Mouse (Mus musculus) forebrain, embryonic 16.5 days (tissue): ENCODE measurements around the gene Tet1. TPM values are rescaled to one million over a fixed set of nuclear protein-coding genes. Genes with fewer than 3 reads are reported as not detected.
"Not testable (repeated sequence)": the region's sequence is repeated elsewhere in the genome, so short reads cannot be mapped to it uniquely, and the experiment has no call there.

Source experiments
- ATAC-seq: fragments of 200-750 bp; cut with Nextera tagmentation; 2 replicates; pipeline ENCODE4 v1.8.0; 2017; ENCODE audit warnings: mild to moderate bottlenecking, moderate library complexity
- H3K27ac ChIP-seq: fragments of 300-500 bp; sonication (generic); 2 replicates; pipeline ENCODE4 v1.5.1; 2014; ENCODE audit warnings: low read length, control low read depth
- H3K27me3 ChIP-seq: fragments of 300-500 bp; sonication (generic); replicated peaks from 2 replicates; pipeline ENCODE4 v1.6.1; 2014; ENCODE audit warnings: low read length; ENCODE audit not compliant: control insufficient read depth, insufficient read depth
- H3K36me3 ChIP-seq: fragments of 300-500 bp; sonication (generic); 2 replicates; pipeline ENCODE4 v1.6.1; 2014; ENCODE audit not compliant: control insufficient read depth, insufficient read depth
- H3K4me1 ChIP-seq: fragments of 300-500 bp; sonication (generic); replicated peaks from 2 replicates; pipeline ENCODE4 v1.6.1; 2014; ENCODE audit warnings: low read length; ENCODE audit not compliant: control insufficient read depth, insufficient read depth
- H3K4me2 ChIP-seq: fragments of 300-500 bp; sonication (generic); 2 replicates; pipeline ENCODE4 v1.6.1; 2014; ENCODE audit warnings: mild to moderate bottlenecking, low read length, control low read depth
- H3K4me3 ChIP-seq: fragments of 300-500 bp; sonication (generic); replicated peaks from 2 replicates; pipeline ENCODE4 v1.5.1; 2014; ENCODE audit warnings: mild to moderate bottlenecking, low read length, control low read depth
- H3K9ac ChIP-seq: fragments of 300-500 bp; sonication (generic); replicated peaks from 2 replicates; pipeline ENCODE4 v1.6.1; 2014; ENCODE audit warnings: low read depth, low read length, control low read depth
- H3K9me3 ChIP-seq: fragments of 300-500 bp; sonication (generic); 2 replicates; pipeline ENCODE4 v1.6.1; 2016; ENCODE audit warnings: low read length; ENCODE audit not compliant: control insufficient read depth
- WGBS: fragments of 180-500 bp; shearing (Covaris S2); extraction: QIAGEN DNeasy Blood & Tissue Kit; methylation state at CpG from one replicate; pipeline ENCODE4 v1.1.7; 2014; 5-methylcytosine and 5-hydroxymethylcytosine counted together
- polyA plus RNA-seq: library from polyadenylated mRNA; unstranded; fragments of >200 nt; fragmentation: Nextera tagmentation; extraction: Ambion mirVana; gene quantifications from 2 replicates; pipeline ENCODE4 v1.2.1, GENCODE M21; 2015

Tet1 gene
- polyA plus RNA-seq: 40.4 and 41.5 TPM in 2 replicates

DNA sequence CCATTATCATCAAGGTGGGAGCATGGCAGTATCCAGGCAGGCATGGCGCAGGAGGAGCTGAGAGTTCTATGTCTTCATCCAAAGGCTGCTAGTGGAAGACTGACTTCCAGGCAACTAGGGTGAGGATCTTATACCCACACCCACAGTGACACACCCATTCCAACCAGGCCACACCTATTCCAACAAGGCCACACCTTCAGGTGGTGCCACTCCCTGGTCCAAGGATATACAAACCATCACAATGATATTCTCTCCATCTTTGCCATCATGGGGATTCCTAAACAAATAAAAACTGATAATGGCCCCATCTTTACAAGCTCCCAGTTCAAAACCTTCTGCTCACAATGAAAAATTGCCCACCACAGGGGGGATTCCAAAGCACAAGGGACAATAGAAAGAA is at the start of gene Tet1:
TSS of gene Tet1 (minus strand) at position 101 of the 400 bp plus-strand sequence.
- H3K4me1 ChIP-seq, H3K9me3 ChIP-seq, ATAC-seq, H3K27me3 ChIP-seq, H3K36me3 ChIP-seq, H3K4me3 ChIP-seq, H3K9ac ChIP-seq, H3K27ac ChIP-seq, H3K4me2 ChIP-seq: not testable (repeated sequence)
- WGBS: no CpG with 5 or more reads among the region's 1 CpGs

DNA sequence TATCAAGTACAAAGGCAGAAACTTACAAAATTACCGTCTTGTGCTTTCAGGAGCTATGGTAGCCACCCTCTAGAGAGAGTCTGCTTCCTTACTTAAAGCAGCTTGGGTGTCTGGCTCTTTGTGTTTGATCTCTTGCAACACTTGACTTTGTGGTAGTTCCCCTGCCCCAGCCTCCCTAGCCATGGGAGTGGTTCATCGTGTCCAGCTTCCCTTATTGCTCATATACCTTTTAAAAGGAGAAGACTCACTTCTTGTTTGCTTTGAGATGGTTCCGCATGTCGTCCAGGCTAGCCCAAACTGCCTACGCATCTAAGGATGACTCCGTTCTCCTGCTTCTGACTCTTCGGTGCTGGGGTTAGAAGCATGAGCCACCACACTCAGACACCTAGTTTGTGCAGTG is 39.8 kb upstream of the Tet1 start:
- H3K27me3 ChIP-seq: no peaks in the 10 kb centered on the region
- peaks cover 5% of the 10 kb centered on the region; the same call in 1 of the 2 replicates for H3K4me1 ChIP-seq
- H3K36me3 ChIP-seq: peaks cover under 1% of the 10 kb centered on the region
- H3K4me2 ChIP-seq: no peak overlapping the region
- no peak overlapping the region for H3K4me3 ChIP-seq
- H3K9me3 ChIP-seq: no peaks in the 10 kb centered on the region
- H3K9ac ChIP-seq: no peak overlapping the region
- no peak overlapping the region for H3K27ac ChIP-seq
- 98% methylated on average over 7 of the region's 7 CpGs for WGBS
- no peak for ATAC-seq

DNA sequence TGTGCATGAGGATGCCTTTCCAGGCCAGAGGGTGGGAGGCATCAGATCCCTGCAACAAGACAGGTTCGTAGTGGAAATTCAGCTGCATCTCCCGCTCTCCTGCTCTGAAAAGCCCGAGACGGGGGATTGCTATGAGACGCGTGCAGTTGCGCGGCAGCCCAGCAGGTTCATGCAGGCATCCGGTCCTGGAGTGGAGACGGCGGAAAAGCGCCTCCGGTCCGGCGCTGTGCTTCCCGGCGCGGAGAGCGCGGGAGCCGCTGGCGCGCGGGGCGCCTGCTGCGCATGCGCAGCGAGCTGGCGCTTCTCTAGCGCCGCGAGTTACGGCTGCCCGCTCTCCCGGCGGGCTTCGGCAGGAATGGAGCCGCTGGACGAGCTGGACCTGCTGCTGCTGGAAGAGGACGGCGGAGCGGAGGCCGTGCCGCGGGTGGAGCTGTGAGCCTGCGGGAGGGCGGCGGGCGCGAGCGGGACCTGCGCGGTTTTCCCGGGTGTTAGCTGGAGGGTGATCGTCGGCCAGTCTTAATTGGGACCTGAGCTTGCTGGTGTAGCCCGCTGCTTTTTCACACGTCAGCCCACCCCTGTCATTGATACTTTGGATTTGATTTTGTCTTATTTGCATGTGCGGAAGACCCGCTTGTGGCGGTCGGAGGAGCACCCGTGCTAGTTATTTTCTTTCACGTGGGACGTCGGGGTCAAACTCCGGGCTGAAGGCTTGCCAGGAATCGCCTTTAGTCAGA is 38.1 kb upstream of the Tet1 start, which contains the start of gene Dna2:
TSS of gene Dna2 (plus strand) at position 289 of the 734 bp plus-strand sequence.
- peaks cover 6% of the 10 kb centered on the region for H3K36me3 ChIP-seq
- under 1% methylated on average over 63 of the region's 68 CpGs for WGBS

DNA sequence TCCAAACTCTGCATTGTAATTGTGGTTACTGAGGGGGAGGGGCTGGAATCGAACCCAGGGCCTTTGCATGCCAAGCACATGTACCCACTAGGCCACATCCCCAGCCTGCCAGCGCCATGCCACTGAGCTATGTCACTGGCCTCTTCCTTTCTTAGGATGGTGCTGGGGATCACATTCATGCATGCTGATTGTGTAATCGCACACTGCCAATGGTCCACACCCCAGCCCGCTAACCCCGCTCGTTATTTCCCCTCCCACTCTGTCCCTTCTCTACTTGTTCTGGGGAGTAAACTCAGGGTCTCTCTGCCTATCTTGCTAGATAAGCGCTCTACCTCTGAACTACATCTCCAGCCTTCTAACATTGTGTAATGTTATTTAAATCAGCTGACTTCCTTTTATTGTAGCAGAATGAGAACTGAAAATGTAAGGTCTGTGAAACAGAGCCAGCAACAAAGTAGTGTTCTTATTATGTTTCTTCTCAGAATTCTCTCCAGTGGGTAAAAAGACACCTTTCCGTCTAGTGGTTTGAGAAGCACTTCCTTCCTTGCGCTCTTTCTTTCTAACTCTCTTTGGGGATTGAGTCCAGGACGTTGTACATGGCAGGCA is 36.3 kb upstream of the Tet1 start:
- Histone ChIP-seq H3K9ac (no peak overlapping the region), H3K4me3 (no peak overlapping the region), H3K27me3 (no peaks in the 10 kb centered on the region), H3K36me3 (peaks cover 6% of the 10 kb centered on the region), H3K27ac (no peak overlapping the region), H3K4me1 (peaks cover 5% of the 10 kb centered on the region; the same call in 1 of the 2 replicates), H3K9me3 (no peaks in the 10 kb centered on the region), H3K4me2 (no peak overlapping the region)
- no peak for ATAC-seq
- 83% methylated on average over 10 of the region's 10 CpGs for WGBS

More for the DNA sequence above, 38.1 kb upstream of the Tet1 start, which contains the start of gene Dna2:
- ATAC-seq: peak; percentile 96
- peak within 1 kb of the TSS; percentile 86 for H3K4me2 ChIP-seq
- no peaks in the 10 kb centered on the region for H3K9me3 ChIP-seq
- H3K4me3 ChIP-seq: peak within 1 kb of the TSS; percentile 75
- peaks cover 5% of the 10 kb centered on the region; the same call in 1 of the 2 replicates for H3K4me1 ChIP-seq
- H3K27me3 ChIP-seq: no peaks in the 10 kb centered on the region
- peak within 1 kb of the TSS; percentile 79 for H3K9ac ChIP-seq
- peak within 1 kb of the TSS; percentile 79 for H3K27ac ChIP-seq

DNA sequence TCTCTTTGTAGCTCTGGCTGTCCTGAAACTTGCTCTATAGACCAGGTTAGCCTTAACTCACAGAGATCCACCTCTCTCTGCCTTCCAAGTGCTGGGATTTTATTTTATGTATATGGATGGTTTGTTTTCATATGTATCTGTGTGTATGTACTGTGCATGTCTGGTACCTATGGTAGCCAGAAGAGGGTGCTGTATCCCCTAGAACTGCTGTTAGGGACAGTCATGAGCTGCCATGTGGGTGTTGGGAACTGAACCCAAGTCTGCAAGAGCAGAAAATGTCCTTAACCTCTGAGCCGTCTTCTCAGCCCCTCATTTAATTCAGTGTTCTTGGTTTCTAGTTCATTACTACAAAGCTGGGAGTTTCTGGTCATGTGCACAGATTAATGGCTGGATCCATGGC is 23.6 kb upstream of the Tet1 start:
- H3K4me2 ChIP-seq: no peak overlapping the region
- H3K36me3 ChIP-seq: peaks cover 19% of the 10 kb centered on the region
- no peak overlapping the region for H3K9ac ChIP-seq
- no peaks in the 10 kb centered on the region for H3K27me3 ChIP-seq
- no peaks in the 10 kb centered on the region for H3K9me3 ChIP-seq
- H3K27ac ChIP-seq: no peak overlapping the region
- no peak for ATAC-seq
- no peak overlapping the region for H3K4me3 ChIP-seq
- no peaks in the 10 kb centered on the region for H3K4me1 ChIP-seq
- WGBS: 97% methylated on average over 1 of the region's 1 CpGs

DNA sequence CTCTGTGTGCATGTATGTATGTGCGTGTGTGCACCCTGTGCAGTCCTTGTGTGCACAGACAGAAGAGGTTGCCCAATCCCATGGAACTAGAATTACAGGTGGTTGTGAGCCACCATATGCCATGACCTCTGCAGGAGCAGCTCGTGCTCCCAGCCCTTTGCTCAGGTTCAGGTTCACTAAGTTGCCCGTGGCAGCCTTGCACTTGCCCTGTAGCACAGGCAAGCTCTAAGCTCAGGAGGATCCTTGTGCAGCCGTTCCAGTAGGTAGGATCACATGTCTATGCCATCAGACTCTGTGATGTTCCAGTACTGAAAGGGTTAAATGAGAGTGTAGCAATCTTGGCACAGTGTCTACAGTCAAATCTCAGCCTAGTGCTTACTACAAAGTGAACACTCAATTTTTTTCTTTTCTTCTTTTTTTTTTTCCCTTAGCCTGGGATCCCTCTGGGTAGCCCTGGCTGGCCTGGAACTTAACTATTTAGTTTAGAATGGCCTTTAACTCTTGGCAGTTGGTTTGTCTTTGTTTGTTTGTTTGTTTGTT is 15.4 kb upstream of the Tet1 start:
- H3K27me3 ChIP-seq: no peaks in the 10 kb centered on the region
- H3K4me3 ChIP-seq: no peak overlapping the region
- H3K36me3 ChIP-seq: peaks cover 9% of the 10 kb centered on the region; the same call in 1 of the 2 replicates
- 88% methylated on average over 4 of the region's 4 CpGs for WGBS
- no peak overlapping the region for H3K27ac ChIP-seq
- no peak overlapping the region for H3K9ac ChIP-seq
- ATAC-seq: no peak
- H3K9me3 ChIP-seq: no peaks in the 10 kb centered on the region
- peaks cover 21% of the 10 kb centered on the region for H3K4me1 ChIP-seq
- no peak overlapping the region for H3K4me2 ChIP-seq

DNA sequence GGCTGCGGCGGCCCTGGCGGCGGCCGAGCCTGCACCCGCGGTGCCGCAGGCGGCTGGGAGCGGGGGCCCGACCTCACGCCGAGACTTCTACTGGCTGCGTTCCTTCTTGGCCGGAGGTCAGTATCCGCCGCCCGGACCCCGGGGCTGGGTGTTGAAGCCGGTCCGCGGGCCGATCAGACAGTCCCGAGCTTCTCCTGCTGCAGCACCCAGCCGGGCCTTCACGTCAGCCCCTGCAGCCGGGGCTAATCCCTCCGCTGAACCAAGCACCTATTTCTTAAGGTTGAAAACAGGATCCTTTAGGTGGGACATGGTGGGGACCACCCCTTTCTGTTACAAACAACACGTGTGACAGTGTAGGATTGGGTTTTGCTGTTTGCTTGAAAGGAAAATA is 12.0 kb upstream of the Tet1 start:
- Histone ChIP-seq H3K36me3 (no peaks in the 10 kb centered on the region), H3K9ac (peak overlapping the region; percentile 85), H3K27ac (peak overlapping the region; percentile 65), H3K9me3 (no peaks in the 10 kb centered on the region), H3K4me2 (peak overlapping the region; percentile 68), H3K4me1 (peaks cover 21% of the 10 kb centered on the region), H3K4me3 (peak overlapping the region; percentile 85), H3K27me3 (no peaks in the 10 kb centered on the region)
- under 1% methylated on average over 29 of the region's 29 CpGs for WGBS
- peak; percentile 68 for ATAC-seq

DNA sequence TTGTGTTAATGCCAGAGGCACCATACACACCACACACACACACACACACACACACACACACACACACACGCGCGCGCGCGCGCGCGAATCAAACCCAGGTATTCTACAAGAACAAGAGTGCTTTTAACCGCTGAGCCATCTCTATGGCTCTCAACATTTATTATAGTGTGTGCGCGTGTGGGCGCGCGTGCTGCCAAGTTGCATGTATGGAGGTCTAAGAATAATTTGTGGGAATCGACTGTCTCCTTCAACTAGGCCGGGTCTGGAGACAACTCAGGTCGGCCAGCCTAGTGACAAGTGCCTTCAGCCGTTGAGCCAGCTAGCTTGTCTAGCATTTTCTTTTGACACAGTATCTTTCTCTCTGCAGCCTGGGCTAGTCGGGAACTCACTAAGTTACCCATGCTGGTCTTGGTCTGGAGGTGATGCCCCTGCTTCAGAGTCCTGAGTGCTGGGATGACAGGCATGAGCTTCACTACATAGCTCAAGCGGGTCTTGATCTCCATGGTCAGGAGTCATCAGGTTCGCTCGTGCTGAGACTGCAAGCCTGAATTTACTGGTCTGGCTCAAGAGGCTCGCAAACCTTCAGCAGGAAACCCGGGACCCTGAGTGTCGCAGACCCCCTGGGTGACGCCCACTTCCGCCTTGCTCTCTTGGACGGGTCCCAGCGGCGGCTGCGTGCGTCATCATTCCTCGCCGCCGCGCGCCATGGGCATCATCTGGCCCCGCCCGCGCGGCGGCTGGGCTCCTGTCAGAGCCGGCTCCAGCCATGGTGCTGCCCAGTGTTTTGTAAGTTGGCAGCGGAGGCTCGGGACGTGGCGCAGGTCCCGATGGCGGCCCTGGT is 11.3 kb upstream of the Tet1 start, which contains the start of gene Slc25a16:
TSS of gene Slc25a16 (plus strand) at position 709 of the 841 bp plus-strand sequence.
- peak within 1 kb of the TSS; percentile 85 for H3K9ac ChIP-seq
- 5% methylated on average over 50 of the region's 50 CpGs for WGBS
- peak within 1 kb of the TSS; percentile 65 for H3K27ac ChIP-seq
- peak within 1 kb of the TSS; percentile 85 for H3K4me3 ChIP-seq
- peaks cover 21% of the 10 kb centered on the region for H3K4me1 ChIP-seq
- H3K27me3 ChIP-seq: no peaks in the 10 kb centered on the region
- H3K9me3 ChIP-seq: no peaks in the 10 kb centered on the region
- no peaks in the 10 kb centered on the region for H3K36me3 ChIP-seq
- peak within 1 kb of the TSS; percentile 87 for H3K4me2 ChIP-seq
- peak; percentile 97 for ATAC-seq
